Mouse (Mus musculus): ENCODE results near the gene Tmcc1. TPM values are rescaled to one million over a fixed set of nuclear protein-coding genes. Genes with fewer than 3 reads are reported as not detected.

Tmcc1 gene
- polyA plus RNA-seq, 2 experiments from 2014 or later, result 30.4 to 30.8 TPM

DNA sequence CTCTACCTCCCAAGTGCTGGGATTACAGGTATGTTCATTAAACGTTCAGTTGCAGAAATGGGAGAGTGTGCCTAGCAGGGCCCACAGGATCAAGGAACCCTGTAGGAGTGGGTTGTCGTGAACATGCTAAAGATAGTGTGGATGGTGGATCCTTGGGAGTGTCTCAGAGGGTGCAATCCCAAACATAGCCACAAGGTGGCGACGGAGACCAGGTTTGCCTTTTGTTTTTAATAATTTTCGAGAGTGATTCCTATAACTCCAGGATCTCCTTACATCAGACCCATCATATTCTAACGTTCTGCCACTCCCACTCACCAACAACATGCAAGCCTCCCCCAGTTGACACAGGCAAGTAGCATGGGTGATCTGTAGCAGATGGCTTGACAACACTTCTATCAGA is 182.7 kb downstream of the Tmcc1 start:
- ATAC-seq, result peak; percentile 42

- no peak for ATAC-seq
Observed at GRCm38 (mm10) chr6:116009426-116009825, 183.9 kb downstream of the Tmcc1 start.

DNA sequence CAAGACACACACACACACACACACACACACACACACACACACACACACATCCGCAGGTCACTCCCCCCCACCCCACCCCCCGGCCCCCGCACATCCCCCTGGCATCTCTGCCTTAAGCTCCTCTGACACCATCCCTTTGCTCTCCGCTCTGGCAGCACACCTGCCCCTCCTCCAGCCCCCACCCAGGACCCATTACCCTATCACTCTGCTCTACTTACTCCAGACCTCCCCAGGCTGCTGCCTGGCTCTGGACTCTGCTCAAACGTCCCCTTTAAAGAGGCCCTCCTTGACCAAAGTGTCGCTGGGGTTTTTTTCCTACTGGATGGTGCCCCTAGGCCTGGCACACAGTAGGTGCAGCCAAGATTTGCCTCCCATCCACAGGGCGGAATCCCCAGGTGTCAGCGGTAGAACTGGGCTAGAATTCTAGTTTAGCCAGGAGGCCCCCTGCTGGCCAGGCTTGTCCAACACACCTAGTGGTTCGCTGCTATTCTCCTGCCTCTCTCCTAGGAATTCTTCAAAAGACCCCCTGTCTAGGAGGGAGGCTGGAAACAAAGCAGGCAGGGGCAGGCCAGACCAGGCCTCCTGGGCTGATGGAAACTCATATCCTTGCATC is 185.6 kb downstream of the Tmcc1 start:
- peak; percentile 79 for ATAC-seq

DNA sequence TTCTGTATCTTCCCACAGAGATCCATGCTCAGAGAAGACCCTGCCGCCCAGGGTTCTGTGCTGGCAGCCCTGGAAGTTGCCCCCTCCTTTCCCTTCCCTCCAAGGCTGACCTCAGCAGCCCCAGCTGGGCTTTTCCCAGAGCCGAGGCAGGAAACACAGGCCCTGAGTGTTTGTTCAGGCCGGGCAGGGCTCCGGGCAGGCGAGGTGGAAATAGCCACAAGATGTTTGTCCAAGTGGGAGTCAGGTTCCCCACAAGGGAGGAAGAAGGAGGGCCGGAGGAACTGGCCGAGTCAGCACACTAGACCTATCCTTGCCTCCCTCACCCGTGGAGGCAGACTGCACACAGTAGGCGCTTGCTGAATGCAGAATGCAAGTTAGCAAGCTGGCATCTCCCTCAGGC is 186.6 kb downstream of the Tmcc1 start:
- ATAC-seq, result no peak

DNA sequence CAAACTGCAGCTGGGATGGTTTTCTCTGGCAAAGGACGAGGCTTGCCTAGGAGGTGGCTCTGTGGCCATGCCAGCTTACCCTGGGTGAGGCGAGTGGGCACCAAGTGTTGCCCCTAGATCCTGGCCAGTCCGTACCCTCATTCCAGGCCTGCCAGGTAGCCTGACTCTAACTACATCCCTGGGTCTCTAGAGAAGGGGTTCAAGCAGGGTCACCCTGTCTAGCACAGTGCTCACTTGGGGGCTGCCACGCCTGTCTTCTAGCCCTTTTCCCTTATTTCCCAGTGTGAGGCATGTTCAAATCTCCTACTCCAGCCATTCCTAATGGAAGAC is 187.4 kb downstream of the Tmcc1 start:
- ATAC-seq, result no peak

GRCm38 (mm10) chr6:116005275-116005958 is 187.9 kb downstream of the Tmcc1 start:
- no peak for ATAC-seq

DNA sequence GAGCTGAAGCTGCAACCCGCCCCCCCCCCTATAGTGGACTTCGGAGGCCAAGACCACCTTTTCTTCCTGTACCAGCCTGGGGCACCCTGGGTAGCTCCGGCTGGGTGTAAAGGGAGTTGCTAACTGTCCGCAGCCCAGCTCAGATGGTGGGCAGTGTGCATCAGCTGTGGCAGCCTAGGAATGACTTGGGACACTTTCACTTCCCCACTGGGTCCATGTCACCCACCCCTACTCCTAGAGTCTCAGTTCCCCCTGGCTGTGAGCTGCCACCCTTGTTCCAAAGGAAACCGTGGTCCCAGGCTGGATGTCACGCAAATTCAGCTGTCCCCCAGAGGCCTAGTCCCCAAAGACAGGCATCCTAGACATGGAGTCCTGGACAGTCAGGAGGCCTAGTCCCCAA is 188.6 kb downstream of the Tmcc1 start:
- no peak for ATAC-seq

- ATAC-seq, result no peak
Observed at GRCm38 (mm10) chr6:116004069-116004468, 189.2 kb downstream of the Tmcc1 start.

GRCm38 (mm10) chr6:116003516-116003915 is 189.8 kb downstream of the Tmcc1 start:
- ATAC-seq, result peak; percentile 70

DNA sequence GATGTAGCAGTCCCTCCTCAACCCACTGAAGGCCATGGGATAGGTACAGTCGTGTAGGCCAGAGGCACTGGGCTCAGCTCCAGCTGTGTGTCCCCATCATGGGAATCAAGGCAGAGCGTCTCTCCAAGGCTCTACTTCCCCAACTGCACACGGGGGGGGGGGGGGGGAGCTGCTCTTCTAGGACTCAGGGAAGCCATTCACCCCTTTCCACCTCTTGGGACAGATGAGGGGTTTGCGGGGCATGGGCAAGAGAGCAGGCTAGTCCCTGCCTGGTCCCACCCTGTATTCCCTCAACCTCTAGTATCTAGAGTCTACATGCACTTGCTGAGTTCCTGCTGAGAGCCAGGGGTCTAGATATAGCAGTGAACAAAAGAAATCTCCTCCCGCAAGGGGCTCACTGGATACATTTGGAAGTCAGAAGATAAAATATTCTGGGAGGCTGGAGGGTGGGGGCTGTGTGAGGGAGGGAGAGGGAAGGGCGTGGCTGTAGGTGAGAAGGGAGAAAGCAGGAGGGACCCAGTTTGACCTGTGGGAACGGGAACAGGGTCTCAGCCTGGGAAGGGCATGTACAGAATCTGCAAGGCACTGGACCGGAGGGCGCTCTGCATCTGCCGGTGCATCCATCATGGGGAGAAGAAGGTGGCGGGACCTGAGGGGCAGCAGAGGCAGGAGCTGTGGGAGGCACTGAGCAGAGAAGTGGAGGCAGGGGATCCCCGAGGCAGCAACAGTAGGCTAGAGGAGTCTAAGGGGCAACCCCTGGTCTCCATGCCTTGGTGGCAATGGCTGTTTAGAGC is 190.8 kb downstream of the Tmcc1 start:
- ATAC-seq, result no peak

DNA sequence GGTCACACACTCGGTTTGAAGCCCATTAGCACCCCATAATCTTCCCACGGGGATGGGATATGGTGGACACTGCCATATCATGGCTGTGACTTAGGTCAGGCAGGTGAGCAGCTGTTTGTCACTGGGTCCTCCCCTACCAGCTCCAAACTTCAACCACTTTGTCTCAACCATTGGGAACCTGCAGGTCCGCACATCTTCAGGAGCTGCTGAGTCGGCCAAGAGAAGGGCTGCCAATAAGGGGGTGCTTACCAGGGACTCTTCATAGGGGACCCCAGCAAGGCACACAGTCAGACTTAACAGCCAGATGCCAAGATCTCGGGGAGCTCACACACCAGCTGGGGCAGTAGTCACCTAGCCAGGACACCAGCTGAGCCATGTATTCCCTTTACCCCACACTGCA is 192.4 kb downstream of the Tmcc1 start:
- no peak for ATAC-seq

DNA sequence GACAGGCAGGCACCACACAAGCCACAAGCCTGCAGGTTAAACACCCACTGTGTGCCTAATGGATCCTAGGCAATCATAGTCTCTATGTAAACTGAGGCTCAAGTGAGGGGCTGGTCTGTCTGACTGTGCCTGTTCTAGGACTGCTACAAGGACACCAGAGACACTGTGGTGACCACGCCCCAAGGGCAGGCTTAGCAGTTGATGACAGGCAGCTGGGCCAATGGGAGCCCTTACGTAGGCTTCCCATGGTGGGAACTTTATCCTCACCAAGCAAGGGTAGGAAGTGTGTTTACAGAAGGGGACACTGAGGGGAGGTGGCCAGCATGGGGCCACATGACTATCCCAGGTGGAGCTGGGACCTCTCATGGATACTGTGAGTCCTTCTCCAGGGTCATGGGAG is 194.1 kb downstream of the Tmcc1 start:
- ATAC-seq, result no peak

- ATAC-seq, result no peak
Observed at GRCm38 (mm10) chr6:115998758-115999157, 194.5 kb downstream of the Tmcc1 start.

DNA sequence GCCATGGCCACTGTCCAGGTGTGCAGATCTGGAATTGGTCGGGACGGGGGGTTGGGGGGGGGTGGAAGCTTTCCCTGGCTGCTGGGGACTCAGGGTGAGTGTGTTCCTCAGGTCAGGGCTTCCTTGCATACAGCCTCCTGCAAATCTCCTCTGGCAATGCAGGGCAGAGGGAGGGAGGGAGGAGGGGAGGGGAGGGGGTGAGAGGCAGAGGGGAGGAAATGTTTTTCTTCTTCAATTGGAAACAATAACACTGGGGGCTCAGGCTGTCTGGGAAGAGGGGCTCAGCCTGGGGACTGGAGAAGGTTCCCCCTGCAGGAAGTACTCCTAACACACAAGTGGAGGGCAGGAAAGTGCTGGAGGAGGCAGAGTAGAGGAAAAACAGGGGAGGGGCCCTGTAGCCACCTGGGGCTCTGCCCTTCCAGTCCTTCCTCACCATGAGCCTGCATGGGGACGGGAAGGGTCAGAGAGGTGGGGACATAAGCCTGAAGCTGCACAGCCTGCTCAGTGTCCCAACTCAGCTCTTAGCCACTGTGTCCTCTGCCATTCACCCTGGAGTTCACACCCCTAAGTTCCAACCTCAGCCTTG is 195.5 kb downstream of the Tmcc1 start:
- no peak for ATAC-seq

DNA sequence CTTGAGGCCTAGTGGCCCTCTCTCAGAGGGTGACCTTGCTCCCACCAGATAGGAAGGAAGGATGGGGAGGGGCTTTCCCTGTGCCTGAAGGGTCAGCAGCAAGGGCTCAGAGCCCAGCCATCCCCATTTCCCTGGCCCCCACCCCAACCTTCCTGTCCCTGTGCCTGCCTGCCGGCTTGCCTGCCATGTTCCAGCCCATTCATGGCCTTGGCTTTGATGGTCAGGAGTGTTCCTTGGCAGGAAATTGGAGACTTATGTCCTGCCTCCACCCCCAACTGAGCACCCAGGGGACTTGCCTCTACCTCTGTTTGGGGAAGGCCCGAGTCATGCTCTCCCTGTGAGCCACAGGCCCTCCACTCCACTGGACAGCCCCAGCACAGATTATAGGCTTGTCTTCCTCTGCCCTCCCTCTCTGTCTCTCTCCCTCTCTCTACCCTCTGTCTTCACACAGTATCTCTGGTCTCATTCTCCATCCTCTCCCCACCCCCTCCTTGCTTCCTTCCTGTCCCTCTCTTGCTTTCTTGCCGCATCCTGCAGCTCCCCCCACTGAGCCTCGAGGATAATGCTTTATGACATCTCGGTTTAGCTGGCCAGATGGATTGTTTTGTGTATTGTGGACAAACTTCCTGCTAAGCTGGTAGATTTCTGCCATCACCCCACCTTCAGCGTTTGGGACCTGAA is 197.0 kb downstream of the Tmcc1 start:
- peak; percentile 66 for ATAC-seq

DNA sequence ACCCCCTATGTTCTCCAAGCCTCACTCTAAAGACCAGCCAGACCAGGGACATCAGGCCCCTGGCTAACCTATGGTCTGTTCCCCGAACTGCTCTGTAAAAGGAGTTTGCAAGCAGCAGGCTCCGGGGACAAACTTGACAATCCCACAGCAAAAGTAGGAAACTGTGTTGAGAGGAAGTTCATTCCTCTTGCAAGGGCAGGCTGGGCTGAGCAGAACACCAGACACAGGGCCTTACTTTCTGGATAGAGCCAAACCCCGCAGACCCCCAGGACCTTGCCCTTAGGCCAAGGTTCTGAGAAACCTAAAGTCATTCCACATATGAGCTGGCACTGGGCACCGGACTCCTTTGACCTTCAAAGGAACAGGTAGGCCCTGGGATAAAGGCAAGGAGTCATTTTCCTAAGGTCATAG is 197.8 kb downstream of the Tmcc1 start:
- ATAC-seq, result no peak

GRCm38 (mm10) chr6:115994877-115995520 is 198.3 kb downstream of the Tmcc1 start, which contains the start of gene Plxnd1:
TSS of gene Plxnd1 (minus strand) at chr6:115995005.
- ATAC-seq, result peak; percentile 76

- no peak for ATAC-seq
Observed at GRCm38 (mm10) chr6:115994146-115994876, 199.0 kb downstream of the Tmcc1 start.

- no peak for ATAC-seq
Observed at GRCm38 (mm10) chr6:115993463-115994145, 199.7 kb downstream of the Tmcc1 start.

GRCm38 (mm10) chr6:115992981-115993380 is 200.3 kb downstream of the Tmcc1 start:
- no peak for ATAC-seq

Data from CD4-positive, CD25-positive, alpha-beta regulatory T cell, adult 4 months (primary cell).